Mouse (Mus musculus): Measurements from ENCODE around the gene Ebpl. TPM values are rescaled to one million over a fixed set of nuclear protein-coding genes. Genes with fewer than 3 reads are reported as not detected.

The Ebpl gene
- total and polyA plus RNA-seq, 2 experiments = 17.6 to 19.5 TPM

DNA sequence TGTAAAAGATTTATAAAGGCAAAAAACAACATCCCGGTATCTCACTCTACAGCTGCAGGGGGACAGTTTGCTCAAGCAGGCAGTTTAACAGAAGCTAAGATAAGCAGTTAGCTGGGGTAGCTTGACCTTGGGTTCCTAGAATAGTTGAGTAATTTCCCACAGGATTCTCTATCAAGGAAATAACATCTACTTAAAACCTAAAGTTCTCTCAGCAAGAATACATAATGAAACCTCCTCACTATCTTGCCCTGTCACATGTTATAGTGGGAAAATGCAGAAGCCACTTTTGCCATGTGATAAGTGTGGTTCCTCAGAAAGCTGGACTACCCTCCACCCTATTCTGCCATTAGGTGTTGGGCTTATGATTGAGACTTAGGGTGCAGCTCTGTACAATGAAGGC, 37.5 kb downstream of the Ebpl start:
- Histone ChIP-seq H3K27ac (replicated peaks; ENCODE audit: insufficient read depth, low read depth, low read length) (no peak overlapping the region), H3K9ac (ENCODE audit: low read depth, low read length) (no peak overlapping the region), H3K4me1 (ENCODE audit: control insufficient read depth, insufficient read depth, low read length) (no peaks in the 10 kb centered on the region), H3K27me3 (ENCODE audit: control insufficient read depth, insufficient read depth, low read length) (no peaks in the 10 kb centered on the region), H3K36me3 (ENCODE audit: control insufficient read depth, insufficient read depth, low read length) (no peaks in the 10 kb centered on the region), H3K4me3 (ENCODE audit: insufficient read depth, low read depth, low read length) (no peak overlapping the region), H3K79me2 (ENCODE audit: control insufficient read depth, insufficient read depth, low read length) (no peaks in the 10 kb centered on the region)
- 91% methylated on average over 1 of the region's 1 CpGs for WGBS
- TF ChIP-seq POLR2A (IDR thresholded peaks at IDR 0.05; ENCODE audit: extremely low read depth, insufficient read depth, low read length) (no peak), CTCF (IDR thresholded peaks at IDR 0.05; ENCODE audit: low read depth, low read length) (no peak)
- no peak for DNase-seq (ENCODE audit: extremely low read depth, low read depth, low spot score)

- TF ChIP-seq POLR2A (IDR thresholded peaks at IDR 0.05; ENCODE audit: extremely low read depth, insufficient read depth, low read length) = no peak
- TF ChIP-seq CTCF (IDR thresholded peaks at IDR 0.05; ENCODE audit: low read depth, low read length) = no peak
- no peak overlapping the region for H3K27ac ChIP-seq (replicated peaks; ENCODE audit: insufficient read depth, low read depth, low read length)
Observed at GRCm38 (mm10) chr14:61321200-61321599, 39.0 kb downstream of the Ebpl start.

DNA sequence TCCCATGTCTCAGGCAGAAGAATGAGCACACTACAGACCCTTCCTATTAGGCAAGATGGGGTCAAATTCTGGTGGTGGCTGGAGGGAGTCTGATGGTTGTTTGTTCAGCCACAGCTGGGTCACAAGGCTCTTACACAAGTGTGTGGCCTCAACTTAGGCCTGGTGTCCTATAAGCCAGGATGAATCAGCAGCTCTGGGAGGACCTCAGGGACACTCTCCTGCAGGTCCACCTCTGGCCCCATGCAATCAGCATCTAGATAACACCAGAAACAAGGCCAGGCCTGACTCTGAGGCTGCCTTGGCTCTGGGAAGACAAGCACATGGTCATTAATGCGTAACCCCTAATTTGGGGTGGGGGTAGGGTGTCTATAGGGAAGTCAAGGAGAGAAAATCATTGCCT, 39.5 kb downstream of the Ebpl start:
- TF ChIP-seq CTCF (IDR thresholded peaks at IDR 0.05; ENCODE audit: low read depth, low read length) (no peak), POLR2A (IDR thresholded peaks at IDR 0.05; ENCODE audit: extremely low read depth, insufficient read depth, low read length) (no peak)
- H3K4me3 ChIP-seq (ENCODE audit: insufficient read depth, low read depth, low read length) = no peak overlapping the region
- no peaks in the 10 kb centered on the region for H3K27me3 ChIP-seq (ENCODE audit: control insufficient read depth, insufficient read depth, low read length)
- peak; percentile 54 for DNase-seq (ENCODE audit: extremely low read depth, low read depth, low spot score)
- no peaks in the 10 kb centered on the region for H3K36me3 ChIP-seq (ENCODE audit: control insufficient read depth, insufficient read depth, low read length)
- H3K4me1 ChIP-seq (ENCODE audit: control insufficient read depth, insufficient read depth, low read length) = no peaks in the 10 kb centered on the region
- H3K9ac ChIP-seq (ENCODE audit: low read depth, low read length) = no peak overlapping the region
- H3K79me2 ChIP-seq (ENCODE audit: control insufficient read depth, insufficient read depth, low read length) = no peaks in the 10 kb centered on the region
- 100% methylated on average over 1 of the region's 1 CpGs for WGBS
- no peak overlapping the region for H3K27ac ChIP-seq (replicated peaks; ENCODE audit: insufficient read depth, low read depth, low read length)

More at GRCm38 (mm10) chr14:61321200-61321599, 39.0 kb downstream of the Ebpl start:
- Histone ChIP-seq H3K9ac (ENCODE audit: low read depth, low read length) (no peak overlapping the region), H3K27me3 (ENCODE audit: control insufficient read depth, insufficient read depth, low read length) (no peaks in the 10 kb centered on the region), H3K36me3 (ENCODE audit: control insufficient read depth, insufficient read depth, low read length) (no peaks in the 10 kb centered on the region), H3K4me3 (ENCODE audit: insufficient read depth, low read depth, low read length) (no peak overlapping the region), H3K79me2 (ENCODE audit: control insufficient read depth, insufficient read depth, low read length) (no peaks in the 10 kb centered on the region), H3K4me1 (ENCODE audit: control insufficient read depth, insufficient read depth, low read length) (no peaks in the 10 kb centered on the region)
- WGBS = 83% methylated on average over 4 of the region's 4 CpGs
- DNase-seq (ENCODE audit: extremely low read depth, low read depth, low spot score) = no peak

DNA sequence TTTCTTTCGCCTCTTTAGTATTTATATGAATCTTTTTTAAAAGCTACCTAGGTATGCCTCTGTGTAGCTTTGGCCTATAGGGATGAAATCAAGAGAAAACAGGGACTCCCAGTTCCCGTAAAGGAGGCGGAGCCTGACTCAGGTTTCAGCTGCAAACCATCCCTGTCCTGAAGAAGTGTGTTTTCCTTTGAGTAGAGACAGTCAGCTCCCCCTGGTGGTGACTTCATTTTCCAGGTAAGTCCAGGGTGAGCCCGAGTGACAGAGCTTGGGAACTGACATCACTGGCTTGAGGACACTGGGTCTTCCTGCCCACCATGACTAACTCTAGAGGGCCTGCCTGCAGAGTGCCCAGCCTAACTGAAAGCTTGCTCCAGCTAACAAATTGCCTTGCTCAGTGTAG, 43.4 kb downstream of the Ebpl start:
- Histone ChIP-seq H3K4me1 (ENCODE audit: control insufficient read depth, insufficient read depth, low read length) (no peaks in the 10 kb centered on the region), H3K9ac (ENCODE audit: low read depth, low read length) (no peak overlapping the region), H3K36me3 (ENCODE audit: control insufficient read depth, insufficient read depth, low read length) (no peaks in the 10 kb centered on the region), H3K27me3 (ENCODE audit: control insufficient read depth, insufficient read depth, low read length) (no peaks in the 10 kb centered on the region), H3K4me3 (ENCODE audit: insufficient read depth, low read depth, low read length) (no peak overlapping the region), H3K79me2 (ENCODE audit: control insufficient read depth, insufficient read depth, low read length) (no peaks in the 10 kb centered on the region), H3K27ac (replicated peaks; ENCODE audit: insufficient read depth, low read depth, low read length) (no peak overlapping the region)
- peak; percentile 54 for DNase-seq (ENCODE audit: extremely low read depth, low read depth, low spot score)
- TF ChIP-seq POLR2A (IDR thresholded peaks at IDR 0.05; ENCODE audit: extremely low read depth, insufficient read depth, low read length) (no peak), CTCF (IDR thresholded peaks at IDR 0.05; ENCODE audit: low read depth, low read length) (peak; percentile 61)
- WGBS = 39% methylated on average over 4 of the region's 4 CpGs

- H3K4me3 ChIP-seq (ENCODE audit: insufficient read depth, low read depth, low read length) = no peak overlapping the region
Observed at GRCm38 (mm10) chr14:61310963-61311362, 49.3 kb downstream of the Ebpl start.

DNA sequence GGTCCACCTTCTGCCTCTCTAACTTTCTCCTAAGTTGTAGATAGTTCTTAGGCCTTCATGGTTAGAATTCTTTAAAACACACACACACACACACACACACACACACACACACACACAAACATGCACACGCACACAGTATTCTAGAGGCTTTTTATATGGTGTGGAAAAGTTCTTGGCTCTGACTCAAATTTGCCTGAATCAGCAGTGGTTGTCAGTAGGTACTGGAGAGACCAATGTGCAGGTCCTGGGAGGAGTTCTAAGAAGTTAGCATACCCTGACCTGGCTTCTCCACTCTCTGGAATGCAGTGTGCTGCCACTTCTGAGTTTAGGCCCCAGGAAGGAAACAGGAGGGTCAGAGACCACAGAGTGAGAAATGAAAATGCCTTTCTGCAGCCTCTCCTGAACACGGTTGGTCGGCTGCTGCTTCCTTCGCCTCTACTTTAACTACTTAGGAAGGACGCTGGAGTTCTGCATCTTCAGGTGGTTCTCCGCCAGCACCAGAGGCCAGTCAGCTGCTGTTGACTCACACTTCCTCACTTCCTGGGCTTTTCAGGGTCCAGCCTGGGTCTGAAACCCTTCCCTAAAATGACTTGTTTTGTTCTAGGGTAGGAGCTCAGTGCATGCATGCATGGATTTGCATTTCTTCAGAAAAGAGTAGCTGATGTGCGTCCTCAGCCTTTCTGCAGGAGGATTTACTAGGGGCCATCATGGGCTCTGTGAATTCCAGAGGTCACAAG, 50.0 kb downstream of the Ebpl start:
- no peak overlapping the region for H3K4me3 ChIP-seq (ENCODE audit: insufficient read depth, low read depth, low read length)
- H3K36me3 ChIP-seq (ENCODE audit: control insufficient read depth, insufficient read depth, low read length) = no peaks in the 10 kb centered on the region
- 73% methylated on average over 7 of the region's 7 CpGs for WGBS
- no peaks in the 10 kb centered on the region for H3K79me2 ChIP-seq (ENCODE audit: control insufficient read depth, insufficient read depth, low read length)
- TF ChIP-seq CTCF (IDR thresholded peaks at IDR 0.05; ENCODE audit: low read depth, low read length) = no peak
- no peak for TF ChIP-seq POLR2A (IDR thresholded peaks at IDR 0.05; ENCODE audit: extremely low read depth, insufficient read depth, low read length)
- H3K27ac ChIP-seq (replicated peaks; ENCODE audit: insufficient read depth, low read depth, low read length) = no peak overlapping the region
- H3K4me1 ChIP-seq (ENCODE audit: control insufficient read depth, insufficient read depth, low read length) = no peaks in the 10 kb centered on the region
- H3K9ac ChIP-seq (ENCODE audit: low read depth, low read length) = no peak overlapping the region
- H3K27me3 ChIP-seq (ENCODE audit: control insufficient read depth, insufficient read depth, low read length) = no peaks in the 10 kb centered on the region
- no peak for DNase-seq (ENCODE audit: extremely low read depth, low read depth, low spot score)

More at GRCm38 (mm10) chr14:61310963-61311362, 49.3 kb downstream of the Ebpl start:
- Histone ChIP-seq H3K27ac (replicated peaks; ENCODE audit: insufficient read depth, low read depth, low read length) (no peak overlapping the region), H3K27me3 (ENCODE audit: control insufficient read depth, insufficient read depth, low read length) (no peaks in the 10 kb centered on the region), H3K36me3 (ENCODE audit: control insufficient read depth, insufficient read depth, low read length) (no peaks in the 10 kb centered on the region), H3K4me1 (ENCODE audit: control insufficient read depth, insufficient read depth, low read length) (no peaks in the 10 kb centered on the region), H3K9ac (ENCODE audit: low read depth, low read length) (no peak overlapping the region), H3K79me2 (ENCODE audit: control insufficient read depth, insufficient read depth, low read length) (no peaks in the 10 kb centered on the region)
- TF ChIP-seq POLR2A (IDR thresholded peaks at IDR 0.05; ENCODE audit: extremely low read depth, insufficient read depth, low read length) (no peak), CTCF (IDR thresholded peaks at IDR 0.05; ENCODE audit: low read depth, low read length) (no peak)
- 59% methylated on average over 12 of the region's 12 CpGs for WGBS
- no peak for DNase-seq (ENCODE audit: extremely low read depth, low read depth, low spot score)

Data from liver, adult 2 months (tissue).